Mouse (Mus musculus) heart, embryonic 12.5 days (tissue): ENCODE measurements at regions not wholly inside any gene's neighbourhood (a gene's known extent, or its start where the extent isn't known, plus 50 kb on each side); places are given as distances from the start of the nearest gene placed in this dataset.

Experiments used
- ATAC-seq: fragments of 200-750 bp; cut with Nextera tagmentation; 2 replicates; pipeline ENCODE4 v1.8.0; 2017; ENCODE audit warnings: moderate TSS enrichment, moderate library complexity; ENCODE audit not compliant: insufficient number of reproducible peaks, low FRiP score
- H3K27ac ChIP-seq: fragments of 300-500 bp; sonication (generic); 2 replicates; pipeline ENCODE4 v1.5.1; 2016; ENCODE audit warnings: mild to moderate bottlenecking, moderate library complexity; ENCODE audit not compliant: poor library complexity, severe bottlenecking
- H3K27me3 ChIP-seq: fragments of 300-500 bp; sonication (generic); replicated peaks from 2 replicates; pipeline ENCODE4 v1.6.1; 2016; ENCODE audit warnings: mild to moderate bottlenecking, moderate library complexity
- H3K36me3 ChIP-seq: fragments of 300-500 bp; sonication (generic); 2 replicates; pipeline ENCODE4 v1.6.1; 2016; ENCODE audit warnings: mild to moderate bottlenecking, moderate library complexity
- H3K4me1 ChIP-seq: fragments of 300-500 bp; sonication (generic); replicated peaks from 2 replicates; pipeline ENCODE4 v1.6.1; 2016; ENCODE audit warnings: mild to moderate bottlenecking
- H3K4me2 ChIP-seq: fragments of 300-500 bp; sonication (generic); 2 replicates; pipeline ENCODE4 v1.6.1; 2016; ENCODE audit warnings: mild to moderate bottlenecking, moderate library complexity
- H3K4me3 ChIP-seq: fragments of 300-500 bp; sonication (generic); 2 replicates; pipeline ENCODE4 v1.5.1; 2016; ENCODE audit warnings: mild to moderate bottlenecking
- H3K9ac ChIP-seq: fragments of 300-500 bp; sonication (generic); 2 replicates; pipeline ENCODE4 v1.6.1; 2016; ENCODE audit warnings: mild to moderate bottlenecking, moderate library complexity
- H3K9me3 ChIP-seq: fragments of 300-500 bp; sonication (generic); replicated peaks from 2 replicates; pipeline ENCODE4 v1.6.1; 2016; ENCODE audit warnings: mild to moderate bottlenecking, moderate library complexity
- WGBS: fragments of 180-500 bp; shearing (Covaris S2); methylation state at CpG from one replicate; pipeline ENCODE4 v1.1.7; 2016; 5-methylcytosine and 5-hydroxymethylcytosine counted together

DNA sequence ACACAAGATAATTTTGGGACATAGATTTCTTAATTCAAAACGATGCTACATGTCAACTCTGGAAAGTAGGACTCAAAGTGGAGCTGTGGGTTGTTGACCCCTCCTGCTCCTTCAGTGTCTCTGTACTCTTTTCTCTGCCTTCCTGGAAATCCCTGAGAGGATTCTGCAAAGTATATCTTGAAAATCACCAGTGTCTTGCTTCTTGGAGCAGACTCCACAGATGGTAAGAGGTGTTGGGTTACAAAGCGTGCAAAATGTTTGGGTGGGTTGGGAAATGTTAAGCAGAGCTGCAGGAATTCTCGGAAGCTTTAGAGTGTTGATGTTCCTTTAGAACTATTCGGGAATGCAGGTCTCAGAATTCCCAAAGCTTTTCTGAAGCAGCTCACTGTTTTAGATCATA lies 61.5 kb upstream of the Abcb5 start:
- no peaks in the 10 kb centered on the region for H3K36me3 ChIP-seq
- no peak overlapping the region for H3K4me3 ChIP-seq
- H3K27me3 ChIP-seq: no peaks in the 10 kb centered on the region
- H3K9me3 ChIP-seq: no peaks in the 10 kb centered on the region
- no peaks in the 10 kb centered on the region for H3K4me1 ChIP-seq
- 51% methylated on average over 4 of the region's 4 CpGs for WGBS
- no peak for ATAC-seq
- no peak overlapping the region for H3K27ac ChIP-seq
- no peak overlapping the region for H3K4me2 ChIP-seq
- no peak overlapping the region for H3K9ac ChIP-seq

DNA sequence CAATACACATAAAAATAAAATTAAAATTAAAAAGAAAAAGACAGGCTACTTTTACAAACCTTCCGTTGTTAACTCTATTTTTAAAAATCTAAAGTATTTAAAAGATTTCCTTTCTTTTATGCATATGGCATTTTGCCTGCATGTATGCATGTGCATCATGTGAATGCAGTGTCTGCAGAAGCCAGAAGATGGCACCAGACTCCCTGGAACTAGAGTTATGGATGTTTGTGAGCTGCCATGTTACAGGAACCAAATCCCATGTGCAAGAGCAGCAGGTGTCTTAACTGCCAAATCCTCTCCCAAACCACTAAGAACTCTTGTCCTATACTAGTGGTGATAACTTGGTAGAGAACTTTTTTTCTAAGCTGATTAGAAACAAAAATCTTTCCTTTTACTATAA lies 60.1 kb upstream of the Abcb5 start:
- no peak for ATAC-seq
- Histone ChIP-seq H3K9ac (no peak overlapping the region), H3K4me1 (no peaks in the 10 kb centered on the region), H3K4me2 (no peak overlapping the region), H3K36me3 (no peaks in the 10 kb centered on the region), H3K9me3 (0 out of 2 replicates have a peak, but pooled peaks cover 3% of the 10 kb centered on the region), H3K27ac (no peak overlapping the region), H3K27me3 (no peaks in the 10 kb centered on the region), H3K4me3 (no peak overlapping the region)
- WGBS: 58% methylated on average over 1 of the region's 1 CpGs

DNA sequence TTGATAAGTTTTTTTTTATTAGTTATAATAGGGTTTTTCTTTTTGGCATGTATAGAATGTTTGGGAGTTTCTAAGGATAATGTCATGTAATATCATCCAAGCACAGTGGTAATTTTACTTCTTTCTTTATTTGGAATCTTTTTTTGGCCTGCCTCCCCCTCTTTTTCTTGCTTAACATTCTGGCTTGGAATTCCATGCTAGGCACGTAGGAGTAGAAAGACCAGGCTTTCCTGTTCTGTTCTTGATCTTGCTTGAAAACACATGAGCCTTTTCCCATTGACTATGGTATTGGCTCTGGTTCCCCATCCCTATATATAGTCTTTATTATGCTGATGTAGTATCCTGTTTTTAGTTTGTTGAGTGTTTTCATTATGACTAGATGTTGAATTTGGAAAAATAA lies 57.8 kb upstream of the Abcb5 start:
- no peak overlapping the region for H3K27ac ChIP-seq
- WGBS: 38% methylated on average over 1 of the region's 1 CpGs

More for the DNA sequence above, 57.8 kb upstream of the Abcb5 start:
- H3K27me3 ChIP-seq: no peaks in the 10 kb centered on the region
- H3K4me2 ChIP-seq: no peak overlapping the region
- no peak overlapping the region for H3K9ac ChIP-seq
- ATAC-seq: no peak
- H3K9me3 ChIP-seq: 0 out of 2 replicates have a peak, but pooled peaks cover 3% of the 10 kb centered on the region
- H3K36me3 ChIP-seq: no peaks in the 10 kb centered on the region
- H3K4me1 ChIP-seq: no peaks in the 10 kb centered on the region
- no peak overlapping the region for H3K4me3 ChIP-seq
